Mouse (Mus musculus) CH12.LX (cell line): Measurements from ENCODE around the gene Gkap1. TPM values are rescaled to one million over a fixed set of nuclear protein-coding genes. Genes with fewer than 3 reads are reported as not detected.

Source experiments
- DNase-seq: peaks from one replicate; pipeline ENCODE4 v3.0.0-alpha.2; 2013; ENCODE audit errors: extremely low read depth
- H3K27ac ChIP-seq: 2 replicates; pipeline ENCODE4 v1.5.1; 2012; ENCODE audit warnings: low read depth, mild to moderate bottlenecking, control low read depth, moderate library complexity; ENCODE audit not compliant: insufficient read depth
- H3K27me3 ChIP-seq: replicated peaks from 2 replicates; pipeline ENCODE3; 2012; ENCODE audit warnings: inconsistent platforms
- H3K36me3 ChIP-seq, 2 experiments: replicated peaks in 1 of 2; 2 replicates each; pipeline versions ENCODE3 to v1.6.1; 2012; ENCODE audit warnings: inconsistent platforms in 1 of 2, low read length in 1 of 2, mild to moderate bottlenecking in 1 of 2, mixed read lengths in 1 of 2, moderate library complexity in 1 of 2; ENCODE audit not compliant: control insufficient read depth in 1 of 2, insufficient read depth in 1 of 2
- H3K4me1 ChIP-seq, 2 experiments: 2 replicates each; pipeline ENCODE4 v1.6.1; 2012; ENCODE audit warnings: inconsistent platforms in 1 of 2, moderate library complexity in 1 of 2; ENCODE audit not compliant: insufficient read depth in 2 of 2, control insufficient read depth in 1 of 2
- H3K4me2 ChIP-seq: 2 replicates; pipeline ENCODE4 v1.6.1; 2012; ENCODE audit warnings: low read depth, mild to moderate bottlenecking, control low read depth; ENCODE audit not compliant: poor library complexity, insufficient read depth, severe bottlenecking
- H3K4me3 ChIP-seq, 3 experiments: fragments of 150-350 bp in 1 of 3; sonication (generic) in 1 of 3; replicated peaks in 1 of 3; 2 replicates each; pipeline versions ENCODE3 to v1.5.1; 2011 to 2012; ENCODE audit warnings: low read depth in 2 of 3, low read length in 2 of 3, mild to moderate bottlenecking in 2 of 3, moderate library complexity in 2 of 3, control low read depth in 1 of 3, improper control_type of control experiment in 1 of 3, inconsistent platforms in 1 of 3, mixed read lengths in 1 of 3; ENCODE audit not compliant: poor library complexity in 1 of 3
- H3K79me2 ChIP-seq: replicated peaks from 2 replicates; pipeline ENCODE4 v1.6.1; 2012; ENCODE audit warnings: mild to moderate bottlenecking, moderate library complexity; ENCODE audit not compliant: control insufficient read depth, poor library complexity, insufficient read depth, severe bottlenecking; ENCODE audit errors: extremely low read depth
- H3K9ac ChIP-seq: 2 replicates; pipeline ENCODE4 v1.6.1; 2012; ENCODE audit warnings: low read depth, mild to moderate bottlenecking, control low read depth, moderate library complexity; ENCODE audit not compliant: insufficient read depth
- H3K9me3 ChIP-seq: replicated peaks from 2 replicates; pipeline ENCODE3; 2012; ENCODE audit warnings: low read length, inconsistent platforms, mixed read lengths
- BHLHE40 ChIP-seq: IDR thresholded peaks from 2 replicates; pipeline ENCODE4 v1.6.1; 2011; ENCODE audit warnings: mild to moderate bottlenecking, low read depth, low read length, improper control_type of control experiment
- CHD1 ChIP-seq: IDR thresholded peaks from 2 replicates; pipeline ENCODE4 v1.6.1; 2012; ENCODE audit warnings: low read depth, low read length, improper control_type of control experiment, inconsistent platforms
- CHD2 ChIP-seq: IDR thresholded peaks from 2 replicates; pipeline ENCODE4 v1.6.1; 2011; ENCODE audit warnings: low read length, improper control_type of control experiment
- HCFC1 ChIP-seq: IDR thresholded peaks from 2 replicates; pipeline ENCODE4 v1.6.1; 2012; ENCODE audit warnings: low read depth, mild to moderate bottlenecking, inconsistent platforms, low read length, improper control_type of control experiment
- IRF4 ChIP-seq: IDR thresholded peaks from 2 replicates; pipeline ENCODE4 v1.6.1; 2014; ENCODE audit warnings: low read depth, mild to moderate bottlenecking, inconsistent platforms, low read length, improper control_type of control experiment
- JUN ChIP-seq: IDR thresholded peaks from 2 replicates; pipeline ENCODE4 v1.6.1; 2011; ENCODE audit warnings: low read depth, mild to moderate bottlenecking, low read length, improper control_type of control experiment, moderate library complexity; ENCODE audit not compliant: insufficient read depth
- KAT2A ChIP-seq: IDR thresholded peaks from 2 replicates; pipeline ENCODE4 v1.6.1; 2012; ENCODE audit warnings: low read length, improper control_type of control experiment, inconsistent platforms; ENCODE audit not compliant: insufficient replicate concordance
- MAZ ChIP-seq: IDR thresholded peaks from 2 replicates; pipeline ENCODE4 v1.6.1; 2012; ENCODE audit warnings: low read depth, mild to moderate bottlenecking, inconsistent platforms, low read length, improper control_type of control experiment, moderate library complexity
- MYC ChIP-seq: IDR thresholded peaks from 2 replicates; pipeline ENCODE4 v1.6.1; 2011; ENCODE audit warnings: low read depth, mild to moderate bottlenecking, improper control_type of control experiment, low read length
- NELFE ChIP-seq: IDR thresholded peaks from 2 replicates; pipeline ENCODE4 v1.6.1; 2011; ENCODE audit warnings: low read depth, low read length, improper control_type of control experiment
- NRF1 ChIP-seq: IDR thresholded peaks from 2 replicates; pipeline ENCODE4 v1.6.1; 2014; ENCODE audit warnings: low read depth, mild to moderate bottlenecking, inconsistent platforms, low read length, improper control_type of control experiment, moderate library complexity
- POLR2A ChIP-seq: IDR thresholded peaks from 2 replicates; pipeline ENCODE4 v1.6.1; 2011; ENCODE audit warnings: low read depth, mild to moderate bottlenecking, improper control_type of control experiment, low read length
- POLR2AphosphoS2 ChIP-seq: IDR thresholded peaks from 2 replicates; pipeline ENCODE4 v1.6.1; 2011; ENCODE audit warnings: low read depth, low read length, improper control_type of control experiment
- RCOR1 ChIP-seq: conservative IDR thresholded peaks from 2 replicates; pipeline ENCODE4 v1.6.1; 2012; ENCODE audit warnings: low read depth, mild to moderate bottlenecking, inconsistent platforms, low read length, improper control_type of control experiment
- UBTF ChIP-seq: IDR thresholded peaks from 2 replicates; pipeline ENCODE4 v1.6.1; 2012; ENCODE audit warnings: low read depth, mild to moderate bottlenecking, inconsistent platforms, low read length, improper control_type of control experiment, moderate library complexity
- USF1 ChIP-seq: IDR thresholded peaks from 2 replicates; pipeline ENCODE4 v1.6.1; 2014; ENCODE audit warnings: low read depth, mild to moderate bottlenecking, inconsistent platforms, low read length, improper control_type of control experiment
- ZKSCAN1 ChIP-seq: IDR thresholded peaks from 2 replicates; pipeline ENCODE4 v1.6.1; 2012; ENCODE audit warnings: low read depth, inconsistent platforms, low read length, improper control_type of control experiment, borderline replicate concordance
- ZMIZ1 ChIP-seq: IDR thresholded peaks from 2 replicates; pipeline ENCODE4 v1.6.1; 2012; ENCODE audit warnings: low read depth, mild to moderate bottlenecking, inconsistent platforms, low read length, improper control_type of control experiment
- dilution Hi-C: fragments of 300-500 bp; cut with MboI; formaldehyde crosslinking; loops from 2 replicates; pipeline ENCODE4 v1.14.3; 2020; ENCODE audit warnings: low sequenced_read_pairs; ENCODE audit not compliant: extremely low pct_unique_long_range_greater_than_20kb, extremely low pct_ligation_motif_present
- in situ Hi-C: fragments of 300-500 bp; cut with MboI; formaldehyde crosslinking; loops from 3 replicates; pipeline ENCODE4 v1.14.3; 2019; ENCODE audit warnings: low sequenced_read_pairs, low pct_ligation_motif_present, low pct_unique_long_range_greater_than_20kb, mixed read lengths
- polyA plus RNA-seq: library from polyadenylated mRNA; unstranded; fragments of >175 nt; gene quantifications from 2 replicates; pipeline ENCODE4 v1.2.1, GENCODE M21; 2012; ENCODE audit warnings: low read depth; ENCODE audit not compliant: insufficient read length
- total RNA-seq, 2 experiments: library from RNA; depleted of rRNA; stranded (reverse); fragments of 300-350 nt in 1 of 2; fragments of >200 nt in 1 of 2; gene quantifications; 2 replicates each; pipeline ENCODE4 v1.2.3; 2012 to 2014

Gkap1 gene
- total and polyA plus RNA-seq, 3 experiments = 0.82 to 2.0 (median 1.3) TPM

GRCm38 (mm10) chr13:58204202-58204601 is 71.3 kb downstream of the Gkap1 start:
- no peak overlapping the region for H3K4me3 ChIP-seq
- H3K27me3 ChIP-seq = no peaks in the 10 kb centered on the region
- in situ Hi-C loops (no loop called here), dilution Hi-C loops (no loop called here)
- H3K4me2 ChIP-seq = no peak overlapping the region
- DNase-seq = no peak
- TF ChIP-seq JUN (no peak), NRF1 (no peak), RCOR1 (no peak), IRF4 (no peak), MYC (no peak), MAZ (no peak), NELFE (no peak), ZKSCAN1 (no peak), BHLHE40 (no peak), POLR2A (no peak)
- peaks cover 19 to 88% of the 10 kb centered on the region in 2 experiments for H3K4me1 ChIP-seq
- no peak overlapping the region for H3K27ac ChIP-seq
- H3K9me3 ChIP-seq = no peaks in the 10 kb centered on the region
- H3K36me3 ChIP-seq = peaks cover 4 to 23% of the 10 kb centered on the region in 2 experiments
- H3K79me2 ChIP-seq = peaks cover 93% of the 10 kb centered on the region
- no peak overlapping the region for H3K9ac ChIP-seq

DNA sequence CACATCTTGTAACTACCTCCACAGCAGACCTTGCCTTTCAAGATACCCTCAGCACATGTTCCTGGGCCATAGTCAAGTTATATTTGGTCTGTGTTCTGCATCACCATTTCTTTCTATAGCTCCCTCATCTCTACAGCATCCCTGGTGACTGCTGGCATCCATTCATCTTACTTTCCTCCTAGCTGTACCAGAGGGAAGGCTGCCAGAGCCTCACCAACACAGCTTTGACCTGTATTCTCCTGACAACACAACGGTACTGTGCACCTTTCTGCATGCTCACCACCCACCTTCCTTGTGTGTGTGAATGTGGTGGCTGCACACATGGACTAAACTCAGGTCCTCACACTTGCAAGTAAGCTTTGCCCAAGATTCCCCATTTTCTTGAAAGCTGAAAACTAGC is 72.6 kb downstream of the Gkap1 start:
- DNase-seq = no peak
- Histone ChIP-seq H3K36me3 (peaks cover 4 to 19% of the 10 kb centered on the region in 2 experiments), H3K79me2 (peaks cover 90% of the 10 kb centered on the region), H3K4me3 (no peak overlapping the region), H3K9ac (no peak overlapping the region), H3K27ac (no peak overlapping the region), H3K27me3 (no peaks in the 10 kb centered on the region), H3K4me2 (no peak overlapping the region), H3K4me1 (peaks cover 24 to 93% of the 10 kb centered on the region in 2 experiments)
- dilution Hi-C loops = no loop called here
- in situ Hi-C loops = no loop called here
- TF ChIP-seq UBTF (no peak), JUN (no peak), USF1 (no peak), CHD2 (no peak), BHLHE40 (no peak), POLR2AphosphoS2 (no peak), KAT2A (no peak), CHD1 (no peak), ZMIZ1 (no peak), ZKSCAN1 (no peak), HCFC1 (no peak), NRF1 (no peak), POLR2A (no peak)
- TF ChIP-seq, all 38 proteins: peak for 0
- no peaks in the 10 kb centered on the region for H3K9me3 ChIP-seq
